Mouse (Mus musculus): ENCODE measurements around the gene Mettl6.

DNA sequence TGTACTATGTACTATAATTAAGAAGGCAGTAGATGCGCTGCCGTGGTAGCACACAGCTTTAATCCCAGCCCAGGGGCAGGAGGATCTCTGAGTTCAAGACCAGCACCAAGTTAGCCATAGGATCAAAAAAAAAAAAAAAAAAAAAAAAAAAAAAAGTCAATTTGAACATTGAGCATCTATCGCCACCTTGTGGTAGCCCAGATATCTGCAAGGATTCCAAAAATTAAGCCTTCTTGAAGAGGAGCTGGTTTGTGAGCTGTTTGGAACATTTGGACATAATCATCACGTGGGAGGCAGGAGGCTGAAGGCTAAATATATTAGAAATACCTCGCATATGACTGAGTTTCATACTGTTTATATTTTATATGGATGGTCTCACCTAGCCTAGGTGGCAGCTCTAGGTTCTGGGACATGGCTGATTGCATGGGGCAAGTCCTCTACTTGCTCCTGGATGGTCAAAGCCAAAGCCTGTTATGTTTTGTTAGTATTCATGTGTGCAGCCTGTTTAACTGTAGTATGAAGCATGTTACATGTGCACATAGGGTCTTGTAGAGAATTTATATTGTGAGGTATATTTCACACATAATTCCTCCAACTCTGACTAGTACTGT lies 22.3 kb downstream of the Mettl6 start:
- TF ChIP-seq CTCF (IDR thresholded peaks at IDR 0.05) (peak; percentile 87), POLR2A (IDR thresholded peaks at IDR 0.05; ENCODE audit: insufficient read depth, low read depth, low read length) (no peak)

Measured in heart, adult 2 months (tissue).